Mouse (Mus musculus): ENCODE data around the gene Klf1.
"Not testable (repeated sequence)": the region's sequence is repeated elsewhere in the genome, so short reads cannot be mapped to it uniquely, and the experiment has no call there.

Klf1 gene

DNA sequence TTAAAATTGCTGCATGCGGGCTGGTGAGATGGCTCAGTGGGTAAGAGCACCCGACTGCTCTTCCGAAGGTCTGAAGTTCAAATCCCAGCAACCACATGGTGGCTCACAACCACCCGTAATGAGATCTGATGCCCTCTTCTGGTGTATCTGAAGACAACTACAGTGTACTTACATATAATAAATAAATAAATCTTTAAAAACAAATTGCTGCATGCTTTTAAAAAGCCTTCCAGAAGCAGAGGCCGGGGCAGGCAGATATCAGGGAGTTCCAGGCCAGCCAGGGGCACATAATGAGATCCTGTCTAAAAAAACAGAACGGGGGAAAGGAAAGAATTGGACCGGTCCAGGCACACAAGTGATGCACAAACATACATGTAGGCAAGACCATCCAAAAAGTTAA is 6.3 kb downstream of the Klf1 start:
- DNase-seq = not testable (repeated sequence)

GRCm38 (mm10) chr8:84908421-84909161 is 6.9 kb downstream of the Klf1 start, which contains the start of gene Dnase2a:
TSS of gene Dnase2a (plus strand) at chr8:84908560.
- peak; percentile 98 for DNase-seq

DNA sequence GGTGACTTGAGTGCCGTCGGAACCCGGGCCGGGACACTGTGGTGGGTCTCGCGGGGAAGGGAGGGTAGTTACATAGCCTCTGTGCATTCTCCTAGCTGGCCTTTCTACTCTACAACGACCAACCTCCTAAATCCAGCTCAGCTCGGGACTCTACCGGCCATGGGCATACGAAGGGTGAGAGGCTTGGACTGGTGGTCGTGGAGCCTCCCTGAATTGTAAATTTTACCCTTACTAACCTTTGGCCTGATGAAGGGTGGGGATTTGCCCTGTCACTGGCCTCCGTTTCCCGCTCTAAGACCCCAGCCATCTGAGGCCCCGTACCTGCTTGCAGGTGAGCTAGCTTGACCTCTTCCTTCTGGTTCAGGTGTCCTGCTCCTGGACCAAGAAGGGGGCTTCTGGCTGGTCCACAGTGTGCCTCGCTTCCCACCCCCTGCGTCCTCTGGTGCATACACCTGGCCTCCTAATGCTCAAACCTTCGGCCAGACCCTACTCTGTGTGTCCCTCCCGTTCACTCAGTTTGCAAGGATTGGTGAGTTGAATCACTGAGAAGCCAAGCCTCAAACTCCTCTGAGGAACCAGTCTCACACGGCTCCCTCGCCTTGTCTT is 7.5 kb downstream of the Klf1 start:
- DNase-seq = no peak

- no peak for DNase-seq
Measured at GRCm38 (mm10) chr8:84909949-84910348, 8.2 kb downstream of the Klf1 start.

DNA sequence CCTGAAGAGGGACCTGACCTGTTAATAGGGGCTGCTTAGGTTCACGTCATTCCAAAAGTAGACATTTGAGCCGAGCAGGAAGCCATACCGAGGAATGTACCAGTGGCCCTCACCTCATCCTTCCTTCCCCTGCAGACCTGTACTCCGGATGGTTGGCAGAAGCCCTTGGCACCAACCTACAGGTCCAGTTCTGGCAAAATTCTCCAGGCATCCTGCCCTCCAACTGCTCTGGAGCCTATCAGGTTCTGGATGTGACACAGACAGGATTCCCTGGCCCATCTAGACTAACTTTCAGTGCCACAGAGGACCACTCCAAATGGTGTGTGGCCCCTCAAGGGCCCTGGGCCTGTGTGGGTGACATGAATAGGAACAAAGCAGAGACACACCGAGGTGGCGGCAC is 8.8 kb downstream of the Klf1 start:
- DNase-seq = no peak

GRCm38 (mm10) chr8:84911854-84912253 is 10.1 kb downstream of the Klf1 start:
- DNase-seq = no peak

- DNase-seq = no peak
Measured at GRCm38 (mm10) chr8:84912391-84912790, 10.7 kb downstream of the Klf1 start.

GRCm38 (mm10) chr8:84912895-84913501 is 11.3 kb downstream of the Klf1 start:
- peak; percentile 79 for DNase-seq

DNA sequence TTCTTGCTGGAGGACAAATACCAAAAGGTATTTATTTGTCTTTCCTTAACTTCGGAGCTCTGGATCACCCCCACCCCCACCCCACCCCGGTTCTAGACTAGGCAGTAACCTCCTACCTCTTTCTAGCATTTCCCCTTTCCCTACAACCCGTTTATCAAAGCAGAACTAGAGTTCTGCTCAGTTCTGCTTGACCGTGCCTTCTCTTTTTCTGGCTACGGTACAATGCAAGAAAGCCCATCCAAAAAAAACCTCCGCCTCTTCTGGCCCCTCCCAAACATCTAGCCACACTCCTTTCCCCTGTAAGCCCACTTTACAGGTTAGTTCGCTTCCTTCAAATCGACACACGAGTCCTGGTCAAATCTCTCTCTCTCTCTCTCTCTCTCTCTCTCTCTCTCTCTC is 11.8 kb downstream of the Klf1 start:
- DNase-seq = no peak

GRCm38 (mm10) chr8:84913960-84914359 is 12.2 kb downstream of the Klf1 start:
- DNase-seq = peak; percentile 51

- no peak for DNase-seq
Measured at GRCm38 (mm10) chr8:84915269-84915668, 13.5 kb downstream of the Klf1 start.

- DNase-seq = no peak
Measured at GRCm38 (mm10) chr8:84917781-84918180, 16.1 kb downstream of the Klf1 start.

- DNase-seq = no peak
Measured at GRCm38 (mm10) chr8:84918646-84919045, 16.9 kb downstream of the Klf1 start.

DNA sequence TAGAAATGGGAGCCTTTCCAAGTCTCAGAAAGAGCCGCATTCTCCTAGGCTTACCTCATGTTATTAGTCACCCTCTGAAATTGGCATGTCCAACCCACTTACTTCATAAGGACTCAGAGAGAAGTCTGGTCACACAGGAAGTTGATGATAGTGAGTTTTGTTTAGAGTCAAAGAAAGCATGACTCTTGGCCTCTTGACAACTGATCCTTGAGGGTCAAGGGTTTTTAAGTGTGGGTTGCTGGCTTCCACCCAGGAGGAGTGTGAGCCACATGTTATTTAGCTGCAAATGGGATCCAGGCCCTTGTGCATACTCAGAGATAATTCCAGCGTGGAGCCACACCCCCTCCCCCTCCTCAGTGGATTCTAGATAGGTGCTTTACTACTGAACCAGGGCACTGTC is 19.9 kb downstream of the Klf1 start:
- DNase-seq = no peak

GRCm38 (mm10) chr8:84925557-84925956 is 23.8 kb downstream of the Klf1 start:
- DNase-seq = no peak

DNA sequence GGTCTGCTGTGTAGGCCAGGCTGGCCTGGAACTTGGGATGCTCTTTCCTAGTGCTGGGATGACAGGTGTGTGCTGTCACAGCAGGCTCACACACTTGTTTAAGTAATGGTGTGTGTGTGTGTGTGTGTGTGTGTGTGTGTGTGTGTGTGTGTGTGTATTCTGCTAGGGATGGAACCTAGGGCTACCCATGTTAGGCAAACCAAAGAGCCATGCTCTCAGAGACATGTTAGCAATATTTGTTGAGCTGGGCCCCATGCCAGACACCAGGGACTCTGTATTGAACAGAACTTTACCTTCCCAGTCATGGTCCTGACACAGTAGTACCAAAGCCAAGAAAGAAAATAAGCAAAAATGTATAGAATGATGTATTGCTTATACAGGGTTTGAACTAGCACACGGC is 25.8 kb downstream of the Klf1 start:
- DNase-seq = no peak

DNA sequence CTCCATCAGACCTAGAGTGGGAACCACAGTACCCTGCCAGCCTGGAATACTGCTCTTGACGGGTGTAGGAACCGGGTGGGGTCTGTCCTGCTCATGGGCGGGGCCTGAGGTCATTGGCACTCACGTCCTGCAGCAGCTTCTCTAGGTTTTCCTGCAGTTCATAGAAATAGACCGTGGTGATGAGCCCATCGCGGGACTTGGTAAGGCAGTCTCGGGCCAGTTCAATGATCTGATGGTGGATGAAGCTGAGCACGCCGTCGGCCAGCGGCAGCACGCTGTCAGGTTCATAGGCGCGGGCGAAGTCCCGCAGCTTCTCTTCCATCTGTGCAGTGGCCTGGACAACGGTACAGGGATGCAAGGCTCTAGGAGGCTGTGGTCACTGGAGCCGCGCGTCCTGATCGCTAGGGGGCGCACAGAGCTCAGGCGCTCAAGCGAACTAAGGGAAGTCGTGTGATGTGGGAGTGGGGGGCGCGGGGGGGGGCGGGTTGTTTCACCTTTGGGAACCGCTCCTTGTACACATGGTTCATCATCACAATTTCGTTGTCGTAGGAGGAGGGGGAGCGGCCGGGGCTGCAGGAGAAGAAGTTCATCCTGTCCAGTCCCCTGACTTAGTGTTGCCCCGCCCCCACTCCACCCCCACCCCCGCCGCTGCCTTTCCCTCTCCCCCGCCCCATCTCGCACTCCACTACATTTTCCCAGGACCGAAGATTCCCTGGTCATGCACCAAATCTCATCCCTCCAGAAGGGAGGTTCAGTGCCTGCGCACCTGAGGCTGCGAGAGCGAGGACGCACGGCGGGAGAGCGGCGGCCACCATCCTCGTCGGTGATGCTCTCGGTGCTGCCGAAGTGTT is 27.0 kb downstream of the Klf1 start:
- peak; percentile 69 for DNase-seq

DNA sequence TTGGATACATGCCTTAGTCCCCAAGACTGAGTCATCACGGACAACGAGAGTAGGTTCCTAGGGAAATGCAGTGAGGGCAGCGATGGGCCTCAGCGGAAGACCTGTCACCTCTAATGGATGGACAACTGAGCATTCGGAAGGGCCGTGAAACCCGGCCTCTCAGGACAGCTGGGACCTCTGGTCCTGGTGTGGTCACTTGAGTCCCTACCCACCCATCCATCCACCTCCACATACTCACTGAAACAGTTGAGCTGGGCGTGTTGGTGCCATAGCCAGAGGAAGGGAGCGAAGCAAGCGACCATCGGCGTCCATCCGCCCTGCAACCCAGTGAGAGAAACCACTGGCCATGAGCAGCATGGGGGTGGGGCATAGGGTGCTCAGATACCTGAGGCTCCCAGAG is 28.9 kb downstream of the Klf1 start:
- no peak for DNase-seq

DNA sequence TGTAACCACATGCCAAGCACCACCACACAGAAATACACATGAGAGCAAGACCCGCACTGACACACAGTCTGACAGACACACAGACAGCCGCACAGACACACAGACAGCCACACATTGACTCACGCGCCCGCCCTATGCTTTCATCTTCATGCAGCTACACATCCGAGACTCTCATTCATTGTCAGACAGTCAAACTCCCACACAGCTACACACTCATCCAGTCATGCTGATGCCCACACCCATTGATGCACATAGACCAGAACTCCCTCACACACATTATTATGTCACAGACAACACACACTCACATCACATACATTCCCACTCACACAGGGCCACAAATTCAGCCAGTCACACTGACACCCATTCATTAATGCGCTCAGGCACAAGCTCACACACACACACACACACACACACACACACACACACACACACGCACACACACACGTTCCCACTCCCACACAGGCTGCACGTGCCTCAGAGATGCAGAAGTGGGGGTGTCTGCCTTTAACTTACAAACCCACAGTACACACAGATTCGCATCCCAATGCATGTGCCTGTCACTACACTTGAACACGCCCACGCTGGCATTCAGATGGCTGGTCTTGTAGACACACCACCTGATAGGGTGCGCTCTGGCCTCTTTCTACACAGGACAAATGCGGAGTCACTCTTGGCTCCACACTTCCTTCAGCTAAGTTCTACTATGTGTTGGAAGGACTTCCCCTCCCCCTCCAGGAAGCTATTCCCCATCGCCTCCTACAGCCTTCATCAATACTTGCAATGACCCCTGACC is 32.2 kb downstream of the Klf1 start:
- no peak for DNase-seq

- DNase-seq = no peak
Measured at GRCm38 (mm10) chr8:84934860-84935259, 33.1 kb downstream of the Klf1 start.

DNA sequence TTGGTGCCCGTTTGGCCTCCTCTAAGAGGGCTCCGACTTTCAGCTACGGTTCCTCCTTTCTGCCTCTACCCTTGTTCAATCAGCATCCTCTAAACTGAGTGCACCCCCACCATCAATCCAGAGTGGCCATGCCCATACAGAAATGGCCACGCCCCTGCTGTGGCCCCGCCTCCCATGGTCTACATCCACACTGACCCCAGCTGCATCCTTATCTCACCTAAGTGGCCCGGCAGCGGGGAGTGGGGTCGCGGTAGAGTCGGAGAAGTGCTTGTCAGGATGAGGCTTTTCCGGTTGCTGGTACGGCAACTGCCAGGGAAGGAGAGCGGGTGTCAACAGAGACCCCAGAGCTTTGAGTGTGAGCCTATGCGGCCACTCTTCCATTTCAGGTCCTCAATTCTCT is 33.8 kb downstream of the Klf1 start:
- DNase-seq = no peak

All from kidney, adult 9 months (tissue).